In genomic region chr2:172579221-172579620, GRCm38 (mm10) we compare ENCODE assay signal across 10 mouse cellular contexts. TPM values are rescaled to one million over a fixed set of nuclear protein-coding genes. Genes with fewer than 3 reads are reported as not detected.
DNase-seq lines count a peak whose midpoint lies in the region; ATAC-seq and TF ChIP-seq lines count a peak whose summit lies in the region.
"Had no signal": no experiment of that assay in that cellular context is flagged by ENCODE, and none has a peak within 500 bp of the region (broad histone marks: within the 10 kb centered on the region; RNA-seq: fewer than 3 reads in every experiment).

No protein-coding gene starts in this region.

- no peaks in the 10 kb centered on the region for H3K9me3 ChIP-seq in limb, embryonic 13.5 days
- no peaks in the 10 kb centered on the region for H3K9me3 ChIP-seq in limb, embryonic 10.5 days (replicated peaks)
- H3K9me3 ChIP-seq in midbrain, embryonic 15.5 days: no peaks in the 10 kb centered on the region
- H3K9me3 ChIP-seq in stomach, postnatal 0 days (ENCODE audit: control insufficient read depth, low read length): no peaks in the 10 kb centered on the region

- no peak overlapping the region for H3K4me2 ChIP-seq in limb, embryonic 13.5 days (replicated peaks)
- H3K4me2 ChIP-seq in midbrain, embryonic 15.5 days: no peak overlapping the region
- no peak overlapping the region for H3K4me2 ChIP-seq in stomach, postnatal 0 days (replicated peaks; ENCODE audit: low read depth)

- H3K27ac ChIP-seq in limb, embryonic 13.5 days: no peak overlapping the region
- H3K27ac ChIP-seq in limb, embryonic 10.5 days: no peak overlapping the region
- H3K27ac ChIP-seq in midbrain, embryonic 15.5 days: no peak overlapping the region
- H3K27ac ChIP-seq in stomach, postnatal 0 days (replicated peaks): no peak overlapping the region

- TF ChIP-seq EP300 in stomach, postnatal 0 days (optimal IDR thresholded peaks at IDR 0.05): no peak

- ATAC-seq in limb, embryonic 13.5 days (ENCODE audit: low FRiP score, low read depth): peak; percentile 54
- peak; percentile 39; the same call in 1 of the 2 replicates for ATAC-seq in midbrain, embryonic 15.5 days (replicated peaks)
- ATAC-seq in megakaryocyte progenitor cell, adult 5-6 weeks (replicated peaks; ENCODE audit: poor library complexity): no peak
- ATAC-seq in stomach, postnatal 0 days (ENCODE audit: low FRiP score, low TSS enrichment): no peak

- intact Hi-C loops in gastrocnemius, postnatal 14 days (cut with DNase I; ENCODE audit: low total_unique reads): no loop called here

- H3K4me1 ChIP-seq in limb, embryonic 13.5 days: peaks cover 4% of the 10 kb centered on the region; the same call in 1 of the 2 replicates
- H3K4me1 ChIP-seq in limb, embryonic 10.5 days: peaks cover 20% of the 10 kb centered on the region
- peaks cover 9% of the 10 kb centered on the region for H3K4me1 ChIP-seq in midbrain, embryonic 15.5 days
- no peaks in the 10 kb centered on the region for H3K4me1 ChIP-seq in stomach, postnatal 0 days (replicated peaks; ENCODE audit: control insufficient read depth, insufficient read depth)

- no peak for TF ChIP-seq CTCF in stomach, postnatal 0 days (IDR thresholded peaks at IDR 0.05; ENCODE audit: low read depth)

- H3K4me3 ChIP-seq in limb, embryonic 13.5 days: no peak overlapping the region
- H3K4me3 ChIP-seq in limb, embryonic 10.5 days: no peak overlapping the region
- H3K4me3 ChIP-seq in midbrain, embryonic 15.5 days: no peak overlapping the region
- H3K4me3 ChIP-seq in stomach, postnatal 0 days (ENCODE audit: low read depth, low read length): no peak overlapping the region

- H3K36me3 ChIP-seq in limb, embryonic 13.5 days: no peaks in the 10 kb centered on the region
- H3K36me3 ChIP-seq in limb, embryonic 10.5 days: no peaks in the 10 kb centered on the region
- no peaks in the 10 kb centered on the region for H3K36me3 ChIP-seq in midbrain, embryonic 15.5 days (replicated peaks)
- H3K36me3 ChIP-seq in stomach, postnatal 0 days (ENCODE audit: control insufficient read depth, insufficient read depth, low read length): no peaks in the 10 kb centered on the region

- H3K27me3 ChIP-seq in limb, embryonic 13.5 days: no peaks in the 10 kb centered on the region
- peaks cover 5% of the 10 kb centered on the region; the same call in 1 of the 2 replicates for H3K27me3 ChIP-seq in limb, embryonic 10.5 days (ENCODE audit: low read depth, poor library complexity, severe bottlenecking)
- H3K27me3 ChIP-seq in midbrain, embryonic 15.5 days (replicated peaks): peaks cover 7% of the 10 kb centered on the region; the same call in 1 of the 2 replicates
- H3K27me3 ChIP-seq in stomach, postnatal 0 days (ENCODE audit: control insufficient read depth, insufficient read depth, low read length): no peaks in the 10 kb centered on the region

- no peak overlapping the region for H3K9ac ChIP-seq in limb, embryonic 13.5 days
- no peak overlapping the region for H3K9ac ChIP-seq in midbrain, embryonic 15.5 days
- H3K9ac ChIP-seq in stomach, postnatal 0 days (ENCODE audit: low read length): no peak overlapping the region

- 53% methylated on average over 5 of the region's 5 CpGs for WGBS in limb, embryonic 13.5 days
- 80% methylated on average over 5 of the region's 5 CpGs for WGBS in limb, embryonic 10.5 days
- 58% methylated on average over 5 of the region's 5 CpGs for WGBS in midbrain, embryonic 15.5 days
- 62% methylated on average over 5 of the region's 5 CpGs for WGBS in stomach, postnatal 0 days

- DNase-seq in cerebellum, adult 9-10 months: peak; percentile 4
- DNase-seq in cerebellum, adult 11 months: no peak
- no peak for DNase-seq in limb, embryonic 10.5 days (ENCODE audit: low spot score)
- DNase-seq in gastrocnemius, postnatal 14 days: peak; percentile 38
- DNase-seq in stomach, postnatal 0 days (ENCODE audit: low spot score): no peak
- DNase-seq: B cell, adult 2 months; kidney, adult 2 months had no signal

RNA-seq across cellular contexts. Expression of gene Tfap2c, which starts 29.8 kb away (rescaled TPM):
- polyA plus RNA-seq in limb, embryonic 13.5 days (2015; fragmentation: Nextera tagmentation; extraction: Ambion mirVana): 4.0 and 4.9 TPM in 2 replicates
- 11.5 and 25.1 TPM in 2 replicates for polyA plus RNA-seq in limb, embryonic 10.5 days (2016; fragmentation: Nextera tagmentation; extraction: Ambion mirVana)
- not detected for total RNA-seq in gastrocnemius, postnatal 14 days (2021)
- polyA plus RNA-seq in midbrain, embryonic 15.5 days (2015; fragmentation: Nextera tagmentation; extraction: Ambion mirVana): 0.34 and 0.79 TPM in 2 replicates
- not detected in 2 replicates for total RNA-seq in megakaryocyte progenitor cell, adult 5-6 weeks (2015)
- not detected in 2 replicates for total RNA-seq in megakaryocyte progenitor cell, adult 5-6 weeks (2017)
- polyA plus RNA-seq in stomach, postnatal 0 days (2015; fragmentation: Nextera tagmentation; extraction: Ambion mirVana): 9.7 and 12.5 TPM in 2 replicates
- polyA plus RNA-seq: kidney, adult 2 months had no signal

Comparison
In these comparisons a context has a peak if more than half of its experiments do, and no peak if none do; other contexts are left out.
1. DNase-seq: peak in cerebellum, adult 9-10 months (single experiment) and gastrocnemius, postnatal 14 days (single experiment); none in cerebellum, adult 11 months (single experiment), limb, embryonic 10.5 days (single experiment) and stomach, postnatal 0 days (single experiment).
2. ATAC-seq: peak in limb, embryonic 13.5 days (single experiment) and midbrain, embryonic 15.5 days (single experiment); none in megakaryocyte progenitor cell, adult 5-6 weeks (single experiment) and stomach, postnatal 0 days (single experiment).